Mouse (Mus musculus) activated CD4-positive, CD25-positive, alpha-beta regulatory T cell, adult 4 months (primary cell): ENCODE measurements at regions not wholly inside any gene's neighbourhood (a gene's known extent, or its start where the extent isn't known, plus 50 kb on each side); places are given as distances from the start of the nearest gene placed in this dataset.

Source experiments
- ATAC-seq: one replicate; pipeline ENCODE4 v1.8.0; 2017

DNA sequence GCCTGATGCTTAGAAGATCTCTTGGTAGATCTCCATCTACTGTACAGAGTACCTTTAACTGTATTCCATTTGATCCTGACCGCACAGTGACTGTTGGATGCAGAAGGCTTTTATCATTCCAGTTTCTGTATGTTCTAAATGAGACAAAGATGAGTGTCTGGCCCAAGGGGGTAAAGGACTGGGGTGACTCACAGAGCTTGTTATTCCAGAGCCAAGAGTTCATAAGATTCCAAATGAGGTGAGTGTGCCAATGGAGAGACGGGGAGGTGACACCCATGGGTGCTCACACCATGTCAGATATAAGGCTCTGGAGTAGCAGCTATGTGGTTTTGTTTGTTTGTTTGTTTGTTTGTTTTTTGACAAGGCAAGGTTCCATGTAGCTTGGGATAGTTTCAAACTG lies 54.8 kb upstream of the Lclat1 start:
- no peak for ATAC-seq

- ATAC-seq = no peak
These were observed 54.1 kb upstream of the Lclat1 start for GRCm38 (mm10) chr17:73053479-73054215.

- no peak for ATAC-seq
These were observed 53.6 kb upstream of the Lclat1 start for GRCm38 (mm10) chr17:73054226-73054625.

DNA sequence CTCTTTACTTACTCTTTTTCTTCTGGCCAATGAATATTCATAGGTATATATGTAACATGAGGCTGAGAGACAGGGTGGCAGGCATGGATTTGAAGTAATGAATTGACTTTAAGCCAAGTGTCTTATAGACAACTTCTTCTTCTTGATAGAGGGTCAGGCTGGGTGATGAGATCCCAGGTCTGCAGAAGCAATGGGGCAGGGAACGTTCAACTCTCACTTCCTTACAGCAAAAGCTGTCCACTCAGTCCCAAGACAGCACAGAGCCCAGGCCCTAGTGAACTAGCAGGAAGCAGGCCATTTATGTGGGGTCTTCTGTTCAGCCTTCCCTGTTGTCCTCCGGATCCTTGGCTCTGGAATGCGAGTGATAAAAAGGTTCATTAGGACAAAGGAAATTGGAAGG lies 52.6 kb upstream of the Lclat1 start:
- no peak for ATAC-seq

GRCm38 (mm10) chr17:73055611-73056010 lies 52.2 kb upstream of the Lclat1 start:
- ATAC-seq = no peak

DNA sequence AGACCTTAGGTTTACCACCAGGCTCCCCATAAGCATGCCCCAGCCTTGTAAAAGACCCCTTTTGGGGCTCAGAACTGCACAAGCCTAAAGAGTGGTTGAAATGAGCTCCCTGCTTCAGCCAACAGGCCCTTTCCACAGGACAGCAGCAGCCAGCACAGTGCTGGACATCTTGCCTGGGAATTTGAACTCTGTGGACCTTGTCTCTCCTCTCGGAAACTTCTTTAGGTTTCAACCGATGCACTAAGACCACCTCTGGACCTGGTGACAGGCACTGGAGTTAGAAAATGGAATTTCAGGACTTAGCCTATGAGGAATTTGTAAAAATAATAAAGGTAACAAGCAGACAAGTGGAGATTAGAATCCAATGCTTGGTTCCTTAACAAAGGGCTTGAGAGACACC lies 51.2 kb upstream of the Lclat1 start:
- ATAC-seq = no peak
